Mouse (Mus musculus): ENCODE data around the gene Map3k13.

DNA sequence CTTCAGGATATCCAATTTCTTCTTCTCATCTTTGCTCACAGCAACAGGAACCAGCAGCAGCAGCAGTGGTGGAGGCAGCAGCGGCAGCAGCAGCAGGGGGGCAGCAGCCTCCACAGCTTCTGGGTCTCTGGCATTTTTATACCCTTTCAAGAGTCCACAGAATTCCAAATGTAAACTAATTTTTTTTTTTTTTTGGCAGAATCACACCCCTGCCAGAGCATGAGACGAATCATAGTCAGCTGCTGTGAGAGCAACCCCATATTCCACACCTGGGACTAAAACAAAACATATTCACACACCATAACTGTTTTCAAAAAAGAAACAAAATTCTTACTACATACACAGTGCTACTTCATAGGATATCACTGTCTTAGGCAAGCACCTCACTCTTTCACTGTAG is 5.0 kb upstream of the Map3k13 start:
- TF ChIP-seq CTCF (IDR thresholded peaks at IDR 0.05 in 2 of 3, conservative IDR thresholded peaks at IDR 0.05 in 1 of 3; ENCODE audit: control insufficient read depth in 1 of 3, insufficient read depth in 1 of 3, low read depth in 2 of 3, low read length in 3 of 3, poor library complexity in 1 of 3, severe bottlenecking in 1 of 3): no peak
- TF ChIP-seq ELF1 (IDR thresholded peaks at IDR 0.05; ENCODE audit: low read depth, low read length): no peak

Measured in MEL (cell line).